Mouse (Mus musculus): ENCODE results near the gene Ggt1. TPM values are rescaled to one million over a fixed set of nuclear protein-coding genes. Genes with fewer than 3 reads are reported as not detected.
A peak's percentile ranks its signal among the peaks of the same experiment; 100 is the strongest.

Ggt1 gene
- polyA plus RNA-seq, 1 experiment from 2014 or later, result 1.9 TPM

GRCm38 (mm10) chr10:75549886-75550285 is 11.5 kb upstream of the Ggt1 start:
- Histone ChIP-seq H3K4me2 (no peak overlapping the region), H3K27ac (ENCODE audit: low read depth) (no peak overlapping the region), H3K4me3 (ENCODE audit: low read depth, low read length) (no peak overlapping the region), H3K9ac (no peak overlapping the region), H3K4me1 (ENCODE audit: insufficient read depth) (0 out of 2 replicates have a peak, but pooled peaks cover 12% of the 10 kb centered on the region), H3K27me3 (ENCODE audit: insufficient read depth, low read length) (no peaks in the 10 kb centered on the region), H3K36me3 (ENCODE audit: insufficient read depth) (no peaks in the 10 kb centered on the region), H3K9me3 (ENCODE audit: low read depth, low read length) (peaks cover 4% of the 10 kb centered on the region; the same call in 1 of the 2 replicates)
- 59% methylated on average over 7 of the region's 7 CpGs for whole genome bisulfite sequencing
- ATAC-seq (ENCODE audit: insufficient read depth) (no peak), DNase-seq (no peak)
- no peak for TF ChIP-seq CTCF (IDR thresholded peaks at IDR 0.05; ENCODE audit: low read depth)

- peak; percentile 73 for DNase-seq
- 16% methylated on average over 12 of the region's 12 CpGs for WGBS
- H3K9me3 ChIP-seq (ENCODE audit: low read depth, low read length), result no peaks in the 10 kb centered on the region
- TF ChIP-seq CTCF (IDR thresholded peaks at IDR 0.05; ENCODE audit: low read depth), result peak; percentile 49
- no peaks in the 10 kb centered on the region for H3K36me3 ChIP-seq (ENCODE audit: insufficient read depth)
- no peak overlapping the region for H3K9ac ChIP-seq
- no peaks in the 10 kb centered on the region for H3K27me3 ChIP-seq (ENCODE audit: insufficient read depth, low read length)
- H3K4me1 ChIP-seq (ENCODE audit: insufficient read depth), result peaks cover 14% of the 10 kb centered on the region; the same call in 1 of the 2 replicates
- no peak overlapping the region for H3K27ac ChIP-seq (ENCODE audit: low read depth)
- peak; percentile 59 for ATAC-seq (ENCODE audit: insufficient read depth)
- H3K4me3 ChIP-seq (ENCODE audit: low read depth, low read length), result no peak overlapping the region
- H3K4me2 ChIP-seq, result peak overlapping the region; percentile 27; the same call in 1 of the 2 replicates
Observed at GRCm38 (mm10) chr10:75551175-75551574, 10.2 kb upstream of the Ggt1 start.

- ATAC-seq (ENCODE audit: insufficient read depth), result no peak
- no peak overlapping the region for H3K27ac ChIP-seq (ENCODE audit: low read depth)
- WGBS, result 54% methylated on average over 2 of the region's 2 CpGs
- no peaks in the 10 kb centered on the region for H3K27me3 ChIP-seq (ENCODE audit: insufficient read depth, low read length)
- peaks cover 19% of the 10 kb centered on the region; the same call in 1 of the 2 replicates for H3K4me1 ChIP-seq (ENCODE audit: insufficient read depth)
- no peak overlapping the region for H3K4me2 ChIP-seq
- no peak for TF ChIP-seq CTCF (IDR thresholded peaks at IDR 0.05; ENCODE audit: low read depth)
- H3K4me3 ChIP-seq (ENCODE audit: low read depth, low read length), result no peak overlapping the region
- no peaks in the 10 kb centered on the region for H3K9me3 ChIP-seq (ENCODE audit: low read depth, low read length)
- H3K36me3 ChIP-seq (ENCODE audit: insufficient read depth), result no peaks in the 10 kb centered on the region
- no peak for DNase-seq
- H3K9ac ChIP-seq, result no peak overlapping the region
Observed at GRCm38 (mm10) chr10:75552106-75552505, 9.3 kb upstream of the Ggt1 start.

GRCm38 (mm10) chr10:75552701-75553450 is 8.5 kb upstream of the Ggt1 start:
- Histone ChIP-seq H3K4me3 (ENCODE audit: low read depth, low read length) (no peak overlapping the region), H3K9me3 (ENCODE audit: low read depth, low read length) (no peaks in the 10 kb centered on the region), H3K9ac (no peak overlapping the region), H3K4me1 (ENCODE audit: insufficient read depth) (peaks cover 19% of the 10 kb centered on the region; the same call in 1 of the 2 replicates), H3K27me3 (ENCODE audit: insufficient read depth, low read length) (no peaks in the 10 kb centered on the region), H3K27ac (ENCODE audit: low read depth) (no peak overlapping the region), H3K4me2 (no peak overlapping the region), H3K36me3 (ENCODE audit: insufficient read depth) (no peaks in the 10 kb centered on the region)
- TF ChIP-seq CTCF (IDR thresholded peaks at IDR 0.05; ENCODE audit: low read depth), result no peak
- 53% methylated on average over 13 of the region's 13 CpGs for WGBS
- peak; percentile 38 for DNase-seq
- ATAC-seq (ENCODE audit: insufficient read depth), result peak; percentile 52; the same call in 1 of the 2 replicates

DNA sequence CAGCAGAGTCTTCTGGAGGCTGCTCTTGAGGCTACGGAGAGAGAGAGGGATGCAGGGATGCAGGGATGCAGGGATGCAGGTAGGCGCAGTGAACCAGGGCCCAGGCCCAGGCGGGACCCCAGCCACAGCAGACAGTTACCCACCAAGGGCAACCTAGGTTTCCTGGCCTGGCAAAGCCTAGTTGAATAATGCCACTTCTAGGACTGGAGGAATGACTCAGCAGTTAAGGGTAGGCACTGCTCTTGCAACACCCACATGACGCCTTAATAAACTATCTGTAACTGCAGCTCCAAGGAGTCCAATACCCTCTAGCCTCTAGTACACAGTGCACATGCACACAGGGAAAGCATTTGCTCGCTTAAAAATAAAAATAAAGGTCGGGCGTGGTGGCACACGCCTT is 7.3 kb upstream of the Ggt1 start:
- no peak overlapping the region for H3K9ac ChIP-seq
- no peak overlapping the region for H3K4me3 ChIP-seq (ENCODE audit: low read depth, low read length)
- DNase-seq, result no peak
- H3K27ac ChIP-seq (ENCODE audit: low read depth), result no peak overlapping the region
- 87% methylated on average over 8 of the region's 8 CpGs for WGBS
- ATAC-seq (ENCODE audit: insufficient read depth), result no peak
- no peaks in the 10 kb centered on the region for H3K36me3 ChIP-seq (ENCODE audit: insufficient read depth)
- peaks cover under 1% of the 10 kb centered on the region; the same call in 1 of the 2 replicates for H3K27me3 ChIP-seq (ENCODE audit: insufficient read depth, low read length)
- peaks cover 19% of the 10 kb centered on the region; the same call in 1 of the 2 replicates for H3K4me1 ChIP-seq (ENCODE audit: insufficient read depth)
- H3K9me3 ChIP-seq (ENCODE audit: low read depth, low read length), result no peaks in the 10 kb centered on the region
- no peak overlapping the region for H3K4me2 ChIP-seq
- no peak for TF ChIP-seq CTCF (IDR thresholded peaks at IDR 0.05; ENCODE audit: low read depth)

DNA sequence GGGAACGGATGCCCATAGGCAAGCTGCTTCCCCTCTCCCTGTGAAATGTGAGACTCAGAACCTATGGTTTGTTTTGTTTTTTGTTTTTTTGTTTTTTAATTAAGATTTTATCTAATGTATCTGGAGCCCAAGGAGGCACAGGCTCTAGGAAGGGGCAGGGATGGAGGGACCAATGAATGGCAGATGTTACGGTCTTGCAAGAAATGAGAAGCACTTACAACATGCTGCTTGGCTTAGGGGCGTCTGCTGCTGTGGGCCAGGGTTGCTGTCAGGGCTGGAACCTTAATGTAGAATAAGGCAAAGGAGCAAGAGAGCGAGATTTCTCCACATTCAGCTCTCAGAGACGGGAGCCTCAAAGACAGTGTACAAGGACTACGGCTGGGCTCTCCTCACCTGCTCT is 5.8 kb upstream of the Ggt1 start:
- Histone ChIP-seq H3K4me1 (ENCODE audit: insufficient read depth) (peaks cover 23% of the 10 kb centered on the region), H3K9ac (no peak overlapping the region), H3K4me3 (ENCODE audit: low read depth, low read length) (no peak overlapping the region), H3K36me3 (ENCODE audit: insufficient read depth) (no peaks in the 10 kb centered on the region), H3K9me3 (ENCODE audit: low read depth, low read length) (no peaks in the 10 kb centered on the region), H3K27ac (ENCODE audit: low read depth) (peak overlapping the region; percentile 67; the same call in 1 of the 2 replicates), H3K27me3 (ENCODE audit: insufficient read depth, low read length) (peaks cover 16% of the 10 kb centered on the region), H3K4me2 (no peak overlapping the region)
- DNase-seq, result no peak
- TF ChIP-seq CTCF (IDR thresholded peaks at IDR 0.05; ENCODE audit: low read depth), result no peak
- 69% methylated on average over 6 of the region's 6 CpGs for WGBS
- no peak for ATAC-seq (ENCODE audit: insufficient read depth)

GRCm38 (mm10) chr10:75556026-75556425 is 5.4 kb upstream of the Ggt1 start:
- no peak for TF ChIP-seq CTCF (IDR thresholded peaks at IDR 0.05; ENCODE audit: low read depth)
- WGBS, result 44% methylated on average over 9 of the region's 9 CpGs
- Histone ChIP-seq H3K9me3 (ENCODE audit: low read depth, low read length) (no peaks in the 10 kb centered on the region), H3K36me3 (ENCODE audit: insufficient read depth) (no peaks in the 10 kb centered on the region), H3K9ac (0 out of 2 replicates have a peak overlapping the region, but pooled peaks have one; percentile 10), H3K4me2 (no peak overlapping the region), H3K4me3 (ENCODE audit: low read depth, low read length) (no peak overlapping the region), H3K4me1 (ENCODE audit: insufficient read depth) (peaks cover 23% of the 10 kb centered on the region), H3K27ac (ENCODE audit: low read depth) (peak overlapping the region; percentile 67; the same call in 1 of the 2 replicates), H3K27me3 (ENCODE audit: insufficient read depth, low read length) (peaks cover 20% of the 10 kb centered on the region)
- DNase-seq, result peak; percentile 71
- peak; percentile 38; the same call in 1 of the 2 replicates for ATAC-seq (ENCODE audit: insufficient read depth)

All from lung, embryonic 14.5 days (tissue).